Mouse (Mus musculus): ENCODE data around the gene Nhsl1. TPM values are rescaled to one million over a fixed set of nuclear protein-coding genes. Genes with fewer than 3 reads are reported as not detected.

Nhsl1 gene
- polyA plus RNA-seq, 1 experiment from 2014 or later = 17.1 TPM

DNA sequence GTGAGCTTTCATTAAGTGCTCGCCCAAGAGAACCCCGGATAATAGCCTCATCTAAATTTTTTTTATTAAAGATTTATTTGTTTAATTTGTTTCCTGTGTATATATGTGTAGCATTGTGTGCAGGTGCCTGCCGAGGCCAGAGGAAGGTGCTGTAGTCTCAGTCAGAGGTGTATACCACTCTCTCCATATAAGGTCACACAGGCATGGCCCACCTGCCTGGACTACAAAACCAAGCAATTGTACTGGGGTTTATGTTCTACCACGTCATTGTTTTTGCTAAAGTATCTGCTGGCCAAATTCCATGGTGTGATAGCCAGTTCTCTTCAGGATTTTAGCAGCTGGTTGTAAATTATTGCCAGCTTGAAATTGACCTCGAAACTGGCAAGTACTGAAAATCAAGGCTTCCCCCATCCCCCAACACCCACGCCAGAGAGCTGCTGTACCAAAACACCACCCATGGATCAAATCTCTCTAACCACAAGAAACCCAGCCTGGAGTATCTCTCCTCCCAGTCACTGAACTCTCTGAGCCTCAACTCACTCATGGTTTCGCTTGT is 81.4 kb downstream of the Nhsl1 start:
- no peaks in the 10 kb centered on the region for H3K36me3 ChIP-seq (ENCODE audit: control insufficient read depth, insufficient read depth, low read length)
- no peak overlapping the region for H3K27ac ChIP-seq (ENCODE audit: low read depth, low read length)
- H3K4me3 ChIP-seq (ENCODE audit: low read depth, low read length) = no peak overlapping the region
- H3K4me1 ChIP-seq (ENCODE audit: control insufficient read depth, insufficient read depth, low read length) = no peaks in the 10 kb centered on the region
- no peak overlapping the region for H3K9ac ChIP-seq (ENCODE audit: low read length)
- no peaks in the 10 kb centered on the region for H3K9me3 ChIP-seq (replicated peaks; ENCODE audit: control insufficient read depth, low read length)
- H3K4me2 ChIP-seq (ENCODE audit: low read length) = no peak overlapping the region
- ATAC-seq (no peak), DNase-seq (ENCODE audit: low spot score) (no peak)
- WGBS = 82% methylated on average over 7 of the region's 7 CpGs
- no peaks in the 10 kb centered on the region for H3K27me3 ChIP-seq (replicated peaks; ENCODE audit: control insufficient read depth, insufficient read depth, low read length)

DNA sequence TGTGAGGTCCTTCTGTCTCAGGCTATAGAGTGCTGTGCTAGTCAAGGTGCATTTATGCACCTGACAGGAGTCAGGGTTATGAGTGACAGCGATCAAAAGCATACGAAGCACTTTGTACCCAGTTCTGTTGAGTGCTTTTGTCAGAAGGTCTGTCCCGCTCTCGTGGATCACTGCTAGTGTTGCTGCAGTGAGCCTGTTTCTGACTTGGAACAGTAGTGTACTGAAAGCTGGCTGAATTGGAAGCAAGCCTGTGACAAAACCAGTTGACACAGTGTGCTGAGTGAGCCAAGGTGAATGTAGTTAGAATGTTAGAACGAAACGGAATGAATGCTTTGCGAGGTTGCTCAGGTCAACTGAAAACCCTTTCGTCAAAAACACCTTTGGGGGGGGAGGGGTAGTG is 82.2 kb downstream of the Nhsl1 start:
- Histone ChIP-seq H3K9me3 (replicated peaks; ENCODE audit: control insufficient read depth, low read length) (no peaks in the 10 kb centered on the region), H3K27me3 (replicated peaks; ENCODE audit: control insufficient read depth, insufficient read depth, low read length) (no peaks in the 10 kb centered on the region), H3K4me1 (ENCODE audit: control insufficient read depth, insufficient read depth, low read length) (no peaks in the 10 kb centered on the region), H3K9ac (ENCODE audit: low read length) (no peak overlapping the region), H3K36me3 (ENCODE audit: control insufficient read depth, insufficient read depth, low read length) (no peaks in the 10 kb centered on the region), H3K27ac (ENCODE audit: low read depth, low read length) (no peak overlapping the region), H3K4me3 (ENCODE audit: low read depth, low read length) (no peak overlapping the region), H3K4me2 (ENCODE audit: low read length) (no peak overlapping the region)
- ATAC-seq (no peak), DNase-seq (ENCODE audit: low spot score) (peak; percentile 30)
- 73% methylated on average over 8 of the region's 8 CpGs for WGBS

DNA sequence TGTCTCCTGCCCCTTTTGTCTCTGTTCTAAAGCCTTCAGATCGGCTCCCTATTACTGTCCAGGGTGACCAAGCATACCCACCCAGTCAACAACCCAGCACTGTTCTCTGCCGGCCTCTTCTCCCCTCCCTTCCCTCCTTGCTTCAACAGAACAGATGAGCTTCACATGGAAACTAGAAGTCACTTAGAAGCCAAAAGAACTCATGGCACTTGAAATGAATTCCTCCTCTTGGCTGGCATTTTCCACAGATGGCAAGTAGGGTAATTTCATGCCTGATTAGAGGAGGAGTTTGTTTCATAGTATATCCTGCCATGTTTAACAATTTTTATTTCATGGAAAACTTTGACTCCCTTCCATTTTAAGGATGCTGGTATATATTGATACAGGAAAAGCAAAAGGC is 85.2 kb downstream of the Nhsl1 start:
- H3K4me2 ChIP-seq (ENCODE audit: low read length) = no peak overlapping the region
- H3K4me3 ChIP-seq (ENCODE audit: low read depth, low read length) = no peak overlapping the region
- no peak for ATAC-seq
- no peaks in the 10 kb centered on the region for H3K9me3 ChIP-seq (replicated peaks; ENCODE audit: control insufficient read depth, low read length)
- no peaks in the 10 kb centered on the region for H3K36me3 ChIP-seq (ENCODE audit: control insufficient read depth, insufficient read depth, low read length)
- H3K27ac ChIP-seq (ENCODE audit: low read depth, low read length) = no peak overlapping the region
- peak; percentile 77 for DNase-seq (ENCODE audit: low spot score)
- 33% methylated on average over 2 of the region's 2 CpGs for WGBS
- no peaks in the 10 kb centered on the region for H3K4me1 ChIP-seq (ENCODE audit: control insufficient read depth, insufficient read depth, low read length)
- no peaks in the 10 kb centered on the region for H3K27me3 ChIP-seq (replicated peaks; ENCODE audit: control insufficient read depth, insufficient read depth, low read length)
- H3K9ac ChIP-seq (ENCODE audit: low read length) = no peak overlapping the region

DNA sequence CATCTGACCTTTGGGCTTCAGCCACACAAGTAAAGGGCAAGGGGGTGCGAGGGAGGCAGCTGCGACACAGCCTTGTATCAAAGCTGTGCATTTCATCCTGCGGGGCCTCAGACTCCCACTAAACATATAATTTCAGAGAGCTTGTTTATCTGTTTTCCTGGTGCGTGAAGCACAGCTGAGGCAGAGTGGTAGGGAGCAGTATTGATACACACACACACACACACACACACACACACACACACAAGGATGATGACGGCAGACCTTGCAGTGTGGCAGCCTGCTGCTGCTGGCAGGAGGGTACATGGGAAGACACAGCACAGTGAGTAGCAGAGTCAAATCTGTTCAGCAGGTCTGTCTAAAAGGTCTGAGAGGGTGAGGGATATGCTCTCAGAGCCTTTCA is 85.9 kb downstream of the Nhsl1 start:
- WGBS = 59% methylated on average over 5 of the region's 5 CpGs
- Histone ChIP-seq H3K27me3 (replicated peaks; ENCODE audit: control insufficient read depth, insufficient read depth, low read length) (no peaks in the 10 kb centered on the region), H3K9ac (ENCODE audit: low read length) (no peak overlapping the region), H3K27ac (ENCODE audit: low read depth, low read length) (no peak overlapping the region), H3K4me2 (ENCODE audit: low read length) (no peak overlapping the region), H3K4me3 (ENCODE audit: low read depth, low read length) (no peak overlapping the region), H3K36me3 (ENCODE audit: control insufficient read depth, insufficient read depth, low read length) (no peaks in the 10 kb centered on the region), H3K9me3 (replicated peaks; ENCODE audit: control insufficient read depth, low read length) (no peaks in the 10 kb centered on the region), H3K4me1 (ENCODE audit: control insufficient read depth, insufficient read depth, low read length) (peaks cover 1% of the 10 kb centered on the region)
- ATAC-seq (peak; percentile 22; the same call in 1 of the 2 replicates), DNase-seq (ENCODE audit: low spot score) (peak; percentile 51)

- WGBS = under 1% methylated on average over 21 of the region's 21 CpGs
- H3K9me3 ChIP-seq (replicated peaks; ENCODE audit: control insufficient read depth, low read length) = no peaks in the 10 kb centered on the region
- peak; percentile 92 for ATAC-seq
- peak overlapping the region; percentile 69 for H3K4me2 ChIP-seq (ENCODE audit: low read length)
- H3K9ac ChIP-seq (ENCODE audit: low read length) = peak overlapping the region; percentile 86
- no peaks in the 10 kb centered on the region for H3K36me3 ChIP-seq (ENCODE audit: control insufficient read depth, insufficient read depth, low read length)
- peak overlapping the region; percentile 76 for H3K27ac ChIP-seq (ENCODE audit: low read depth, low read length)
- peaks cover 18% of the 10 kb centered on the region for H3K4me1 ChIP-seq (ENCODE audit: control insufficient read depth, insufficient read depth, low read length)
- H3K4me3 ChIP-seq (ENCODE audit: low read depth, low read length) = peak overlapping the region; percentile 62
- no peaks in the 10 kb centered on the region for H3K27me3 ChIP-seq (replicated peaks; ENCODE audit: control insufficient read depth, insufficient read depth, low read length)
- peak; percentile 95 for DNase-seq (ENCODE audit: low spot score)
These were observed 88.5 kb downstream of the Nhsl1 start for GRCm38 (mm10) chr10:18407062-18407830.

DNA sequence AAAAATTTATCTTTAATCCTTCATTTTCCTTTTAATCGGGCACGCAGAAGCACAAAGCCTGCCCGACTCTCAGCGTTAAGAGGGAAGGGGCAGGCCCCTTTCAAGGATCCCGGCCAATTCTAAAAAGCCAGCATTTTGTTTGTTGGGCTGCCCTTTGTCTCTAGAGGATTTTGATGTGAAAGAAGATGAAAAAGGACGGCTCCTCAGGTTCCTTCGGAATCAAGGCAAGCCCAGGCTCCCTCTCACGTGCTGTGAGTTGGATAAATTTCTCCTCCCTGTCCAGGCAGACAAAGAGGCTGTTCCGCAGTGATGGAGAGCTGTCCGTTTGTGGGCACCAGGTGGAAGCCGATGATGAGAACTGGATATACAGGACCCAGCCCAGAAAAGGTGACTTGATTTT is 89.3 kb downstream of the Nhsl1 start:
- peak overlapping the region; percentile 69 for H3K4me2 ChIP-seq (ENCODE audit: low read length)
- peak overlapping the region; percentile 86 for H3K9ac ChIP-seq (ENCODE audit: low read length)
- peaks cover 18% of the 10 kb centered on the region for H3K4me1 ChIP-seq (ENCODE audit: control insufficient read depth, insufficient read depth, low read length)
- 2% methylated on average over 11 of the region's 11 CpGs for WGBS
- peak; percentile 57 for DNase-seq (ENCODE audit: low spot score)
- peak; percentile 22; the same call in 1 of the 2 replicates for ATAC-seq
- peak overlapping the region; percentile 76 for H3K27ac ChIP-seq (ENCODE audit: low read depth, low read length)
- H3K9me3 ChIP-seq (replicated peaks; ENCODE audit: control insufficient read depth, low read length) = no peaks in the 10 kb centered on the region
- H3K27me3 ChIP-seq (replicated peaks; ENCODE audit: control insufficient read depth, insufficient read depth, low read length) = no peaks in the 10 kb centered on the region
- peak overlapping the region; percentile 62 for H3K4me3 ChIP-seq (ENCODE audit: low read depth, low read length)
- H3K36me3 ChIP-seq (ENCODE audit: control insufficient read depth, insufficient read depth, low read length) = no peaks in the 10 kb centered on the region

GRCm38 (mm10) chr10:18408635-18409034 is 89.8 kb downstream of the Nhsl1 start:
- no peaks in the 10 kb centered on the region for H3K27me3 ChIP-seq (replicated peaks; ENCODE audit: control insufficient read depth, insufficient read depth, low read length)
- H3K4me1 ChIP-seq (ENCODE audit: control insufficient read depth, insufficient read depth, low read length) = peaks cover 18% of the 10 kb centered on the region
- 6% methylated on average over 9 of the region's 9 CpGs for WGBS
- peak overlapping the region; percentile 86 for H3K9ac ChIP-seq (ENCODE audit: low read length)
- no peaks in the 10 kb centered on the region for H3K36me3 ChIP-seq (ENCODE audit: control insufficient read depth, insufficient read depth, low read length)
- H3K9me3 ChIP-seq (replicated peaks; ENCODE audit: control insufficient read depth, low read length) = no peaks in the 10 kb centered on the region
- DNase-seq (ENCODE audit: low spot score) (peak; percentile 54), ATAC-seq (no peak)
- H3K4me3 ChIP-seq (ENCODE audit: low read depth, low read length) = peak overlapping the region; percentile 62
- peak overlapping the region; percentile 76 for H3K27ac ChIP-seq (ENCODE audit: low read depth, low read length)
- peak overlapping the region; percentile 69 for H3K4me2 ChIP-seq (ENCODE audit: low read length)

DNA sequence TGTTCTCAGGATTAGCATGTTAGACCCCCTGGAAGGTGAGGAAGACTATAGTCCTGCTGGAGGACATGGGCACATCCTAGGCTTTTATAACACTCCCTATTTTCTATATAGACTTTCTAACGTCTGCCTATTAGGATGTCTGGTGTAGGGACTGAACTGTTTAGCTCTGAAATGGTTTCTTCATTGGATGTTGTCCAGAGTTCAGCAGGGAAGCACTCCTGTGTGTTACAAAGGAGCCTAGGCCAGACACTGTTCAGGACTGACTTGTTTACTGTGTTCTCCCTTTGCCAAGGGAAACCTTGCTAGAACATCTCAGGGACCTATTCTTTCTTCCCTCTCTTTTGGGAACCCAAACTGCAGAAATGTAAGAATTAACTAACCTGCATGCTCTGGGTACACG is 90.3 kb downstream of the Nhsl1 start:
- no peak for ATAC-seq
- H3K9me3 ChIP-seq (replicated peaks; ENCODE audit: control insufficient read depth, low read length) = no peaks in the 10 kb centered on the region
- no peaks in the 10 kb centered on the region for H3K36me3 ChIP-seq (ENCODE audit: control insufficient read depth, insufficient read depth, low read length)
- H3K4me2 ChIP-seq (ENCODE audit: low read length) = peak overlapping the region; percentile 69
- DNase-seq (ENCODE audit: low spot score) = peak; percentile 47
- peak overlapping the region; percentile 76; the same call in 1 of the 2 replicates for H3K27ac ChIP-seq (ENCODE audit: low read depth, low read length)
- H3K27me3 ChIP-seq (replicated peaks; ENCODE audit: control insufficient read depth, insufficient read depth, low read length) = no peaks in the 10 kb centered on the region
- H3K4me3 ChIP-seq (ENCODE audit: low read depth, low read length) = peak overlapping the region; percentile 62
- WGBS = 4% methylated on average over 2 of the region's 2 CpGs
- peak overlapping the region; percentile 86 for H3K9ac ChIP-seq (ENCODE audit: low read length)
- H3K4me1 ChIP-seq (ENCODE audit: control insufficient read depth, insufficient read depth, low read length) = peaks cover 18% of the 10 kb centered on the region

- Histone ChIP-seq H3K4me1 (ENCODE audit: control insufficient read depth, insufficient read depth, low read length) (peaks cover 18% of the 10 kb centered on the region), H3K9me3 (replicated peaks; ENCODE audit: control insufficient read depth, low read length) (no peaks in the 10 kb centered on the region), H3K36me3 (ENCODE audit: control insufficient read depth, insufficient read depth, low read length) (no peaks in the 10 kb centered on the region), H3K4me2 (ENCODE audit: low read length) (peak overlapping the region; percentile 69), H3K4me3 (ENCODE audit: low read depth, low read length) (no peak overlapping the region), H3K9ac (ENCODE audit: low read length) (no peak overlapping the region), H3K27ac (ENCODE audit: low read depth, low read length) (no peak overlapping the region), H3K27me3 (replicated peaks; ENCODE audit: control insufficient read depth, insufficient read depth, low read length) (no peaks in the 10 kb centered on the region)
- no peak for ATAC-seq
- WGBS = 85% methylated on average over 2 of the region's 2 CpGs
- no peak for DNase-seq (ENCODE audit: low spot score)
These were observed 92.5 kb downstream of the Nhsl1 start for GRCm38 (mm10) chr10:18411266-18411665.

All from forebrain, embryonic 14.5 days (tissue).